Mouse (Mus musculus) small intestine, adult 2 months (tissue): ENCODE results near the gene Tatdn2. TPM values are rescaled to one million over a fixed set of nuclear protein-coding genes. Genes with fewer than 3 reads are reported as not detected.
"Not testable (repeated sequence)": the region's sequence is repeated elsewhere in the genome, so short reads cannot be mapped to it uniquely, and the experiment has no call there.

Experiments
- H3K27ac ChIP-seq: fragments of 200-500 bp; 2 replicates; pipeline ENCODE4 v1.5.1; 2012; ENCODE audit warnings: low read depth, low read length, control low read depth, inconsistent platforms; ENCODE audit not compliant: insufficient read depth
- H3K27me3 ChIP-seq: fragments of 200-500 bp; 2 replicates; pipeline ENCODE4 v1.6.1; 2012; ENCODE audit warnings: mild to moderate bottlenecking, moderate library complexity, low read length, inconsistent platforms; ENCODE audit not compliant: control insufficient read depth, insufficient read depth
- H3K36me3 ChIP-seq: fragments of 200-500 bp; 2 replicates; pipeline ENCODE4 v1.6.1; 2012; ENCODE audit warnings: mild to moderate bottlenecking, low read length, control low read depth, inconsistent platforms; ENCODE audit not compliant: control insufficient read depth, insufficient read depth
- H3K4me1 ChIP-seq: fragments of 200-500 bp; 2 replicates; pipeline ENCODE4 v1.6.1; 2012; ENCODE audit warnings: low read length, inconsistent platforms, mixed read lengths; ENCODE audit not compliant: control insufficient read depth, insufficient read depth, insufficient read length
- H3K4me3 ChIP-seq: fragments of 200-500 bp; 2 replicates; pipeline ENCODE4 v1.5.1; 2012; ENCODE audit warnings: low read depth, mild to moderate bottlenecking, control low read depth, inconsistent platforms, low read length, moderate library complexity
- CTCF ChIP-seq: fragments of 200-500 bp; IDR thresholded peaks from 2 replicates; pipeline ENCODE4 v1.5.1; 2012; ENCODE audit warnings: low read depth, mild to moderate bottlenecking, control low read depth, inconsistent platforms, low read length, moderate library complexity, mixed read lengths; ENCODE audit not compliant: insufficient replicate concordance, insufficient read length; ENCODE audit errors: extremely low read depth
- POLR2A ChIP-seq: fragments of 200-500 bp; IDR thresholded peaks from 2 replicates; pipeline ENCODE4 v1.6.1; 2012; ENCODE audit warnings: low read depth, mild to moderate bottlenecking, control low read depth, inconsistent platforms, low read length, moderate library complexity
- WGBS: fragments of 180-500 bp; shearing (Covaris S2); methylation state at CpG from one replicate; pipeline ENCODE4 v1.1.7; 2018; 5-methylcytosine and 5-hydroxymethylcytosine counted together
- polyA plus RNA-seq: library from polyadenylated mRNA; depleted of rRNA; stranded (reverse); fragments of >200 nt; gene quantifications from 2 replicates; pipeline ENCODE4 v1.2.3, GENCODE M21; 2012

The Tatdn2 gene
- polyA plus RNA-seq, 1 experiment = 16.6 TPM

GRCm38 (mm10) chr6:113693377-113693776, 3.5 kb upstream of the Tatdn2 start:
- 88% methylated on average over 5 of the region's 5 CpGs for WGBS
- H3K27me3 ChIP-seq = no peaks in the 10 kb centered on the region
- H3K4me3 ChIP-seq = no peak overlapping the region
- no peak for TF ChIP-seq CTCF
- no peak for TF ChIP-seq POLR2A
- peaks cover 19% of the 10 kb centered on the region for H3K4me1 ChIP-seq
- H3K27ac ChIP-seq = no peak overlapping the region
- H3K36me3 ChIP-seq = peaks cover 34% of the 10 kb centered on the region

- H3K27ac ChIP-seq = no peak overlapping the region
- H3K4me3 ChIP-seq = no peak overlapping the region
- no peaks in the 10 kb centered on the region for H3K27me3 ChIP-seq
- peaks cover 13% of the 10 kb centered on the region for H3K4me1 ChIP-seq
- TF ChIP-seq POLR2A = no peak
- TF ChIP-seq CTCF = no peak
- peaks cover 28% of the 10 kb centered on the region for H3K36me3 ChIP-seq
- 63% methylated on average over 1 of the region's 1 CpGs for WGBS
Observed at GRCm38 (mm10) chr6:113695203-113695602, 1.6 kb upstream of the Tatdn2 start.

GRCm38 (mm10) chr6:113695766-113696355, 989 bp upstream of the Tatdn2 start:
- Histone ChIP-seq H3K4me1 (peaks cover 10% of the 10 kb centered on the region), H3K27me3 (no peaks in the 10 kb centered on the region), H3K36me3 (peaks cover 28% of the 10 kb centered on the region), H3K4me3 (no peak overlapping the region), H3K27ac (peak overlapping the region; percentile 78)
- WGBS = 25% methylated on average over 4 of the region's 4 CpGs
- TF ChIP-seq POLR2A = no peak
- TF ChIP-seq CTCF = no peak

DNA sequence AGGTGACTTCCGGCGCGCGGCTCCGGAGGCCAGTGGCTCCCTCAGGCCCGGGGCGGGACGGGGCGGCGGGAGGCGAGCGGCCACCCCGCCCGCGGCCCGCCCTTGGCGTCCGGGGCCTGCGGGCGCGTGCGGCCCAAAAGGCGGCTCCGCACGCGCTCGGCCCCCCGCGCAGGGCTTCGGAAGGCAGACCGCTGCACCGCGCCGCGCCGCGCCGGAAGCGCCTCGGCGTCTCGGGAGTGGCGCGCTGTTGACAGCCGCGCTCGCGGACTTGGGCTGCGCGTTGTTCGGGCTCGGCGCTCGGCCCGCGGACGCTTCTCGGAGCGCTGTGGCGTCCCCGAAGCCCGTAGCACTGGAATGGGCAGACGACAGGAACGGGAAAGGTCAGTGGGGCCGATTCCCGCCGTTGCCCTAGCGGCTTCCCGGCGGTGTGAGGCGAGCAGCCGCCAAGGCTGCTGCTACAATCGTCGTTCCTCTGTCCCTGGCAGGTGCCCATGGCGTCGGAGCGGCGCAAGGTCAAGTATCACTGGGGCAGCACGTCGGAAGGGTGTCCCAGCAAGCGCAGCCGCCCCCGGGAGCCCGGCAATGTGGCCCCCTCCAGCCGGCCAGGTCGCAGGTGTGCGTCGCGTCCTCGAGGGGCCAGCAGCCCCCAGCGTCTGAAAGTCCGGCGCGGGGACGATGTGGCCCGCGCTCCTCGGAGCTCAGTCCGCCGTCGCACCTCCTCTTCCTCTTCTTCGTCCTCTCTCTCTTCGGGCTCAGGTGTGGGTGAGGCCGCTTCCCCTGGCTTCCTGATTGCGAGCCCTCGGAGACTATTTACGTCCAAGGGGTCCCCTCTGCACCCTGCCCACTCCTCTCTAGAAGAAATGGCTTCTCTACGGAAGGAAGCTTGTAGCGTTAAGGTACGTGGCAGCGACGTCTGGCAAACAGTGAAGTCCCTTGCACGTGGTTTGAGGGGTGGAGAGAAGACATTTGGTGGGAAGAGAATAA, 664 bp downstream of the Tatdn2 start:
- Histone ChIP-seq H3K4me1 (peaks cover 6% of the 10 kb centered on the region; the same call in 1 of the 2 replicates), H3K4me3 (peak overlapping the region; percentile 95), H3K27me3 (no peaks in the 10 kb centered on the region), H3K36me3 (peaks cover 30% of the 10 kb centered on the region), H3K27ac (peak overlapping the region; percentile 92)
- WGBS = under 1% methylated on average over 113 of the region's 113 CpGs
- TF ChIP-seq POLR2A (0 out of 2 replicates have a peak, but pooled peaks have one; percentile 3), CTCF (no peak)

GRCm38 (mm10) chr6:113712718-113713117, 15.9 kb downstream of the Tatdn2 start:
- H3K4me3 ChIP-seq = no peak overlapping the region
- H3K27me3 ChIP-seq = no peaks in the 10 kb centered on the region
- TF ChIP-seq POLR2A (no peak), CTCF (no peak)
- 41% methylated on average over 3 of the region's 3 CpGs for WGBS
- H3K27ac ChIP-seq = peak overlapping the region; percentile 75
- H3K4me1 ChIP-seq = peaks cover 15% of the 10 kb centered on the region; the same call in 1 of the 2 replicates
- H3K36me3 ChIP-seq = peaks cover 67% of the 10 kb centered on the region

DNA sequence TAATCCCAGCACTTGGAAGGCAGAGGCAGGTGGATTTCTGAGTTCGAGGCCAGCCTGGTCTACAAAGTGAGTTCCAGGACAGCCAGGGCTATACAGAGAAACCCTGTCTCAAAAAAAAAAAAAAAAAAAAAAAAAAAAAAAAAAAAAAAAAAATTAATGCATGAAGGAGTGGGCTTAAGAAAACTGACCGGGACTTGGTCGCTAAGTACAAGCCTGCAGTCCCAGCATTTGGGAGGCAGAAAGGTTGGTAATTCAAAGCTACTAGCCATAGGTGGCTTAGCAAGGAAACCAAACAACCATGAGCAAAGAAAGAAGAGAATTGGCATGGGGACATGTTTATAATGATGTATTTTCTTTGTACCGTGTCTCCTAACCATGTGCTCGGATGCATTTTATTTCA, 16.5 kb downstream of the Tatdn2 start:
- 81% methylated on average over 5 of the region's 5 CpGs for WGBS
- H3K4me1 ChIP-seq = peaks cover 15% of the 10 kb centered on the region; the same call in 1 of the 2 replicates
- not testable (repeated sequence) for H3K27ac ChIP-seq, H3K4me3 ChIP-seq, H3K27me3 ChIP-seq
- peaks cover 60% of the 10 kb centered on the region for H3K36me3 ChIP-seq

DNA sequence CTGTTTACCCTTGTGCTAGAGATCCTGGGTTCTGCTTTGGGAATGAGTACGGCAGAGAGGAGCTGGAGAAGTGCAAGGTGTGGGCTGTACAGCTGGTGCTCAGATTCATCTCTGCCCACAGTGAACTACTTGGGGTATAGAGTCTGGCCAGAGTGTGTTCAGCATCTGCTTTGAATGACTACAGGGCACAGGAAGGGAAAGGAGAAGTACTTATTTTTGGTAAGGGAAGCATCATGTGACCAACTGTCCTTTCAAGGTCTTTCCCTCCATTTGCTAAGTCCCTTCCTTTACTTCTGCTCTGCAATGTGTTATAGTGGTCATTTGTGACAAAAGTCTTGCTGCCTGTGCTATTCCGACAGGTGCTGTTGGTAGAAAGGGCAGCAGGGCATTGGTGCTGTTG, 17.4 kb downstream of the Tatdn2 start:
- 70% methylated on average over 2 of the region's 2 CpGs for WGBS
- H3K27me3 ChIP-seq = no peaks in the 10 kb centered on the region
- TF ChIP-seq CTCF (no peak), POLR2A (no peak)
- H3K36me3 ChIP-seq = peaks cover 57% of the 10 kb centered on the region
- H3K4me3 ChIP-seq = no peak overlapping the region
- peak overlapping the region; percentile 28 for H3K27ac ChIP-seq
- peaks cover 15% of the 10 kb centered on the region; the same call in 1 of the 2 replicates for H3K4me1 ChIP-seq
